15 mouse cellular contexts compared by ENCODE assay signal in the genomic region with DNA sequence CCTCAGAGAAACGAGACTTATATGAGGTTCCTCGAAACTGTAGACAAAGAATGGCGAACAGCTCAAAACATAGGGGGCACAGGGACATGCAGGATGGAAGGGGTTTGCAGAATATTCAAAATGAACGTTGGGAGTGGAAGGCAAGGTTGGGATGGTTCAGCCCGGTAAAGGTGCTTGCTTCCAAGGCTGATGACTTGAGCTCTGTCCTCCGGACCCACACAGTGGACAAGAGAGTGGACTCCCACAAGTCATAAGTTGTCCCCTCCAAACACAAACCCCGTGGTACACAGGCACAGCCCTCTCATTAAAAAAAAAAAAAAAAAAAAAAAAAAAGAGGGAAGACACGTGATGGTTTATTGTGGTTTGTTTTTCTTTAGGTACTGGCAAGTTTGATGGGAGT.
"Had no signal": no experiment of that assay in that cellular context is flagged by ENCODE, and none has a peak within 500 bp of the region (broad histone marks: within the 10 kb centered on the region; RNA-seq: fewer than 3 reads in every experiment).

No protein-coding gene starts in this region.

- H3K9ac ChIP-seq: neural tube, embryonic 15.5 days; stomach, embryonic 15.5 days had no signal

- H3K4me2 ChIP-seq: neural tube, embryonic 13.5 days; neural tube, embryonic 15.5 days had no signal

- H3K36me3 ChIP-seq: neural tube, embryonic 13.5 days; neural tube, embryonic 15.5 days; stomach, embryonic 15.5 days had no signal

- H3K4me1 ChIP-seq: stomach, embryonic 15.5 days had no signal

- H3K9me3 ChIP-seq: neural tube, embryonic 13.5 days; neural tube, embryonic 15.5 days; stomach, embryonic 15.5 days had no signal

- H3K4me3 ChIP-seq: neural tube, embryonic 13.5 days; neural tube, embryonic 15.5 days; stomach, embryonic 15.5 days had no signal

- DNase-seq: right cerebral cortex, adult 18-20 months; right cerebral cortex, postnatal 14 days; right cerebral cortex, postnatal 25 days; right cerebral cortex, postnatal 4 days; spleen, adult 18-20 months; thymus, adult 18-20 months; thymus, adult 2 months; thymus, postnatal 14 days; thymus, postnatal 25 days; thymus, postnatal 36 days; thymus, postnatal 4 days had no signal

- H3K27ac ChIP-seq: neural tube, embryonic 13.5 days; neural tube, embryonic 15.5 days; stomach, embryonic 15.5 days; stomach, postnatal 0 days had no signal
